Mouse (Mus musculus): ENCODE measurements at regions not wholly inside any gene's neighbourhood (a gene's known extent, or its start where the extent isn't known, plus 50 kb on each side); places are given as distances from the start of the nearest gene placed in this dataset.

GRCm38 (mm10) chr7:70649760-70650377 is 283.3 kb upstream of the Nr2f2 start:
- H3K27ac ChIP-seq (ENCODE audit: insufficient read depth, low read depth, low read length) = no peak overlapping the region
- H3K4me1 ChIP-seq (ENCODE audit: control insufficient read depth, insufficient read depth, low read length) = no peaks in the 10 kb centered on the region
- 80% methylated on average over 8 of the region's 8 CpGs for WGBS
- TF ChIP-seq CTCF (IDR thresholded peaks at IDR 0.05; ENCODE audit: insufficient read depth, low read depth, low read length) (no peak), POLR2A (IDR thresholded peaks at IDR 0.05; ENCODE audit: insufficient read depth, low read depth, low read length) (no peak)
- no peak overlapping the region for H3K4me3 ChIP-seq (ENCODE audit: insufficient read depth, low read depth, low read length)

DNA sequence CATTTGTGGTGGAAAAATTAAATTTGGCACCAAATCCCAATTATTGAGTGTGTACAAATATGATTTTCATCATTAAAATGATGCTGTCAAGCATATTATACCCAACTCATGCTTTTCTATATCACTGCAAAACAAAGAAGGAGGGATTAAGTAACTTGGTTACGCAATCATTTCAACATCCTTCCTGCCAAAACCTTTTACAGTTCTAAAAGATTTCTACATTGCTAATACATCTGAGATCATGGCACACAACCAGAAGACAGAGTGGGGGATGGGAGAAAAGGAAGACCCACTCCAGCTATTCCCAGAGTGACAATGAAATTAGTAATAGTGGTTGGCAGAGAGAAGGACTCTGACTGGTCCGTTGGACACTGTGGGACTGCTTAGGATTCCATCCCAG is 280.3 kb upstream of the Nr2f2 start:
- TF ChIP-seq CTCF (IDR thresholded peaks at IDR 0.05; ENCODE audit: insufficient read depth, low read depth, low read length) (no peak), POLR2A (IDR thresholded peaks at IDR 0.05; ENCODE audit: insufficient read depth, low read depth, low read length) (no peak)
- no peak overlapping the region for H3K4me3 ChIP-seq (ENCODE audit: insufficient read depth, low read depth, low read length)
- H3K4me1 ChIP-seq (ENCODE audit: control insufficient read depth, insufficient read depth, low read length) = no peaks in the 10 kb centered on the region
- no peak overlapping the region for H3K27ac ChIP-seq (ENCODE audit: insufficient read depth, low read depth, low read length)
- 86% methylated on average over 2 of the region's 2 CpGs for WGBS

GRCm38 (mm10) chr7:70643694-70644301 is 277.3 kb upstream of the Nr2f2 start:
- TF ChIP-seq CTCF (IDR thresholded peaks at IDR 0.05; ENCODE audit: insufficient read depth, low read depth, low read length) = no peak
- no peak for TF ChIP-seq POLR2A (IDR thresholded peaks at IDR 0.05; ENCODE audit: insufficient read depth, low read depth, low read length)
- H3K4me3 ChIP-seq (ENCODE audit: insufficient read depth, low read depth, low read length) = no peak overlapping the region
- H3K27ac ChIP-seq (ENCODE audit: insufficient read depth, low read depth, low read length) = no peak overlapping the region
- 45% methylated on average over 9 of the region's 9 CpGs for WGBS
- H3K4me1 ChIP-seq (ENCODE audit: control insufficient read depth, insufficient read depth, low read length) = no peaks in the 10 kb centered on the region

GRCm38 (mm10) chr7:70643055-70643454 is 276.5 kb upstream of the Nr2f2 start:
- TF ChIP-seq POLR2A (IDR thresholded peaks at IDR 0.05; ENCODE audit: insufficient read depth, low read depth, low read length) (no peak), CTCF (IDR thresholded peaks at IDR 0.05; ENCODE audit: insufficient read depth, low read depth, low read length) (no peak)
- WGBS = 92% methylated on average over 1 of the region's 1 CpGs
- Histone ChIP-seq H3K4me3 (ENCODE audit: insufficient read depth, low read depth, low read length) (no peak overlapping the region), H3K27ac (ENCODE audit: insufficient read depth, low read depth, low read length) (no peak overlapping the region), H3K4me1 (ENCODE audit: control insufficient read depth, insufficient read depth, low read length) (no peaks in the 10 kb centered on the region)

GRCm38 (mm10) chr7:70641217-70641616 is 274.7 kb upstream of the Nr2f2 start:
- 71% methylated on average over 11 of the region's 11 CpGs for WGBS
- Histone ChIP-seq H3K4me1 (ENCODE audit: control insufficient read depth, insufficient read depth, low read length) (no peaks in the 10 kb centered on the region), H3K4me3 (ENCODE audit: insufficient read depth, low read depth, low read length) (no peak overlapping the region), H3K27ac (ENCODE audit: insufficient read depth, low read depth, low read length) (no peak overlapping the region)
- TF ChIP-seq CTCF (IDR thresholded peaks at IDR 0.05; ENCODE audit: insufficient read depth, low read depth, low read length) (no peak), POLR2A (IDR thresholded peaks at IDR 0.05; ENCODE audit: insufficient read depth, low read depth, low read length) (no peak)

DNA sequence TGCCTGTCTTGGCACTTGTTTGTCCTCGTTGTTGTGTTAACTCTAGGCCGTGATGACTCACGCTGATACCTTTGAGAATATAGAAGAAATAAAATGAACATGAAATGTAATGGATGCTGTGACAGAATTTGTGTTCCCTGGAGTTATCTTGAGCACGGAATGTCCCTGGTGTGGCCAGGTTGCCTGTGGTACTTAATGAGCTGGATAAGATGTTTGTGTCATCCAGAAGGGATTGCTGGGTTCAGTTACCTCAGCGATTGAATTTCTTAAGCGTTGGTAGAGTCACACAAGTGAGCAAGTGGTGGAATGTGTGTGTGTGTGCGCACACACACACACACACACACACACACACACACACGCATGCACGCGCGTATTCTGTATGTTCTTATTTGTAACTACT is 274.0 kb upstream of the Nr2f2 start:
- 94% methylated on average over 11 of the region's 11 CpGs for WGBS
- TF ChIP-seq POLR2A (IDR thresholded peaks at IDR 0.05; ENCODE audit: insufficient read depth, low read depth, low read length) = no peak
- TF ChIP-seq CTCF (IDR thresholded peaks at IDR 0.05; ENCODE audit: insufficient read depth, low read depth, low read length) = no peak
- Histone ChIP-seq H3K4me3 (ENCODE audit: insufficient read depth, low read depth, low read length) (no peak overlapping the region), H3K27ac (ENCODE audit: insufficient read depth, low read depth, low read length) (no peak overlapping the region), H3K4me1 (ENCODE audit: control insufficient read depth, insufficient read depth, low read length) (no peaks in the 10 kb centered on the region)

DNA sequence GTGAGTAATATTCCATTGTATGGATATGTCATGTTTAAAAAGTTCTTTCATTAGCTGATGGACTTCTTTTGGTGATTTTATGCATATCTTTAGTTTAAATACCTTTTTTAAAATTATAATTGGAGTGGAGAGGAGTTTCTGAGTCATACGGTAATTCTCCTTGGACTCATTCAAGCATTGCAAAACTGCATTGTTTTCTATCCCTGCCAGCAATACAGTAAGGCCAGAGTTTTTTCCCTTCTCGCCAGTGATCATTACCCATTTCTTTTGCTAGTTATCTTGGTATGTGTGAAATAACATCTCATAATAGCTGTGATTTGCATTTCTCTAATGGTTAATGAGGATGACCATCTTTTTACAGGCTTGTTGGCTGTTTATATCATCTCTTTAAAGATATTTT is 271.6 kb upstream of the Nr2f2 start:
- Histone ChIP-seq H3K27ac (ENCODE audit: insufficient read depth, low read depth, low read length) (no peak overlapping the region), H3K4me3 (ENCODE audit: insufficient read depth, low read depth, low read length) (no peak overlapping the region), H3K4me1 (ENCODE audit: control insufficient read depth, insufficient read depth, low read length) (peaks cover 2% of the 10 kb centered on the region; the same call in 1 of the 2 replicates)
- 65% methylated on average over 2 of the region's 2 CpGs for WGBS
- TF ChIP-seq POLR2A (IDR thresholded peaks at IDR 0.05; ENCODE audit: insufficient read depth, low read depth, low read length) (no peak), CTCF (IDR thresholded peaks at IDR 0.05; ENCODE audit: insufficient read depth, low read depth, low read length) (no peak)

DNA sequence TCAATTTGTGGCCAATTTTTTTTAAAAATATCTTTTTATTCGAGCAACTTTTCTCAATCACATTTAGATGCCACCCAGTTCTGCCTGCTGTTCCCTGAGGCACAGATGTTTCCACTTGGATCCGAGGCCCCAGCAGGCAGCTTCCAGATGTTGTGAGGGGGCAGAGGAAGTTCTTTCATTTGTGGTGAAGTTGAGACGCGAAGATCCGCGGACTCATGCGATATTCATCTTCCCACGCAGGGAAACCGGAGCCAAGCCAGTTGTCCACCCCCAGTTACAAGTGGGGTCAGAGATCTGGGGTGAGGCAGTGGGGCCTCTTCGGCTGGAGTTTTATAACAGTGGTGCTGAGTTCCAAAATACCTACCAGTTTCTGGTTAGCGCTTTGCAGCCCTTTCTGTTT is 267.5 kb upstream of the Nr2f2 start:
- H3K27ac ChIP-seq (ENCODE audit: insufficient read depth, low read depth, low read length) = no peak overlapping the region
- TF ChIP-seq CTCF (IDR thresholded peaks at IDR 0.05; ENCODE audit: insufficient read depth, low read depth, low read length) (no peak), POLR2A (IDR thresholded peaks at IDR 0.05; ENCODE audit: insufficient read depth, low read depth, low read length) (no peak)
- WGBS = 34% methylated on average over 11 of the region's 11 CpGs
- peaks cover 2% of the 10 kb centered on the region; the same call in 1 of the 2 replicates for H3K4me1 ChIP-seq (ENCODE audit: control insufficient read depth, insufficient read depth, low read length)
- no peak overlapping the region for H3K4me3 ChIP-seq (ENCODE audit: insufficient read depth, low read depth, low read length)

- Histone ChIP-seq H3K4me3 (ENCODE audit: insufficient read depth, low read depth, low read length) (no peak overlapping the region), H3K27ac (ENCODE audit: insufficient read depth, low read depth, low read length) (no peak overlapping the region), H3K4me1 (ENCODE audit: control insufficient read depth, insufficient read depth, low read length) (peaks cover 2% of the 10 kb centered on the region; the same call in 1 of the 2 replicates)
- TF ChIP-seq POLR2A (IDR thresholded peaks at IDR 0.05; ENCODE audit: insufficient read depth, low read depth, low read length) (no peak), CTCF (IDR thresholded peaks at IDR 0.05; ENCODE audit: insufficient read depth, low read depth, low read length) (no peak)
- 25% methylated on average over 11 of the region's 11 CpGs for WGBS
These were observed 267.0 kb upstream of the Nr2f2 start for GRCm38 (mm10) chr7:70633577-70633976.
